Mouse (Mus musculus) liver, postnatal 0 days (tissue): ENCODE results near the gene Fam168a.

Source experiments
- CTCF ChIP-seq: sonication (generic); IDR thresholded peaks from 2 replicates; pipeline ENCODE4 v1.5.1; 2016; ENCODE audit warnings: antibody characterized with exemption, low read depth
- EP300 ChIP-seq: IDR thresholded peaks from 2 replicates; pipeline ENCODE4 v1.6.1; 2016; ENCODE audit warnings: antibody characterized with exemption, low read depth, mild to moderate bottlenecking

DNA sequence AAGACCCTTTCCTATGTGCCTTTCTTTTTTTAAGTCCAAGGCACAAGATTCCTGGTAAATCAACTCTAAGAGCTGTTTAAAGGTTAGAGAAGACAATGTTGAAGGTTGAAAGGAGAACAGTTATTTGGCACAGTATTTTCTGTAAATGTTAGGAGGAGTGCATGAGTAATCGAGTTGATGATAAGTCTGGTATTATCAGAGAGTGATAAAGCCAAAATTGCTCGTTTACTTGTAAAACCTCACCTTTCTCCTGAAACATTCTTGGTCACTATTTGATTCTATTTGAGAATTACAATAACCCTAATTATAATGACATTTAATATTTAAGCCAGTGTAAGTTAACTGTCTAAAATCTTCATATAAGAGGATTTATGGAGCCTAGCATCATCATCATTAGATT, 23.3 kb downstream of the Fam168a start:
- no peak for TF ChIP-seq CTCF
- no peak for TF ChIP-seq EP300
